Mouse (Mus musculus) heart, embryonic 13.5 days (tissue): ENCODE measurements around the gene Olfr801. TPM values are rescaled to one million over a fixed set of nuclear protein-coding genes. Genes with fewer than 3 reads are reported as not detected.

Experiments used
- ATAC-seq: fragments of 200-750 bp; cut with Nextera tagmentation; 2 replicates; pipeline ENCODE4 v1.8.0; 2017; ENCODE audit warnings: moderate TSS enrichment; ENCODE audit not compliant: insufficient number of reproducible peaks, low FRiP score, low TSS enrichment; ENCODE audit errors: extremely low read depth
- H3K27ac ChIP-seq: fragments of 300-500 bp; sonication (generic); replicated peaks from 2 replicates; pipeline ENCODE4 v1.5.1; 2015; ENCODE audit warnings: moderate library complexity, mild to moderate bottlenecking, inconsistent platforms
- H3K27me3 ChIP-seq: fragments of 300-500 bp; sonication (generic); replicated peaks from 2 replicates; pipeline ENCODE4 v1.6.1; 2015; ENCODE audit warnings: mild to moderate bottlenecking, inconsistent platforms
- H3K36me3 ChIP-seq: fragments of 300-500 bp; sonication (generic); 2 replicates; pipeline ENCODE4 v1.6.1; 2015; ENCODE audit warnings: mild to moderate bottlenecking, inconsistent platforms
- H3K4me1 ChIP-seq: fragments of 300-500 bp; sonication (generic); 2 replicates; pipeline ENCODE4 v1.6.1; 2015; ENCODE audit warnings: inconsistent platforms
- H3K4me2 ChIP-seq: fragments of 300-500 bp; sonication (generic); 2 replicates; pipeline ENCODE4 v1.6.1; 2015; ENCODE audit warnings: inconsistent platforms, mild to moderate bottlenecking, moderate library complexity
- H3K4me3 ChIP-seq: fragments of 300-500 bp; sonication (generic); 2 replicates; pipeline ENCODE4 v1.5.1; 2015; ENCODE audit warnings: moderate library complexity, mild to moderate bottlenecking, inconsistent platforms
- H3K9ac ChIP-seq: fragments of 300-500 bp; sonication (generic); 2 replicates; pipeline ENCODE4 v1.6.1; 2015; ENCODE audit warnings: inconsistent platforms, mild to moderate bottlenecking, moderate library complexity
- H3K9me3 ChIP-seq: fragments of 300-500 bp; sonication (generic); 2 replicates; pipeline ENCODE4 v1.6.1; 2016; ENCODE audit warnings: inconsistent platforms
- WGBS: fragments of 180-500 bp; shearing (Covaris S2); methylation state at CpG from one replicate; pipeline ENCODE4 v1.1.7; 2015; ENCODE audit warnings: mixed read lengths; 5-methylcytosine and 5-hydroxymethylcytosine counted together
- polyA plus RNA-seq: library from polyadenylated mRNA; unstranded; fragments of >200 nt; fragmentation: Nextera tagmentation; extraction: Ambion mirVana; gene quantifications from 2 replicates; pipeline ENCODE4 v1.2.1, GENCODE M21; 2015

The Olfr801 gene
- not detected in 2 replicates for polyA plus RNA-seq

GRCm38 (mm10) chr10:129673765-129674164 is at the start of gene Olfr801:
Gene Olfr801, minus strand, starts transcription at chr10:129673865.
- Histone ChIP-seq H3K4me2 (no peak within 1 kb of the TSS), H3K36me3 (no peaks in the 10 kb centered on the region), H3K4me1 (no peaks in the 10 kb centered on the region), H3K27me3 (no peaks in the 10 kb centered on the region), H3K27ac (no peak within 1 kb of the TSS), H3K4me3 (no peak within 1 kb of the TSS), H3K9ac (no peak within 1 kb of the TSS), H3K9me3 (no peaks in the 10 kb centered on the region)
- ATAC-seq = no peak
- 65% methylated on average over 1 of the region's 1 CpGs for WGBS

- no peak within 1 kb of the TSS for H3K4me3 ChIP-seq
- H3K9ac ChIP-seq = no peak within 1 kb of the TSS
- H3K27ac ChIP-seq = no peak within 1 kb of the TSS
- H3K4me1 ChIP-seq = no peaks in the 10 kb centered on the region
- H3K9me3 ChIP-seq = no peaks in the 10 kb centered on the region
- H3K36me3 ChIP-seq = no peaks in the 10 kb centered on the region
- ATAC-seq = no peak
- H3K27me3 ChIP-seq = no peaks in the 10 kb centered on the region
- H3K4me2 ChIP-seq = no peak within 1 kb of the TSS
Observed at GRCm38 (mm10) chr10:129702910-129703309, 29.2 kb upstream of the Olfr801 start, which contains the start of gene Olfr804. Gene Olfr804, plus strand, starts transcription at chr10:129703210.

GRCm38 (mm10) chr10:129694186-129694585 is 20.5 kb upstream of the Olfr801 start, which contains the start of gene Olfr803:
Gene Olfr803, minus strand, starts transcription at chr10:129694286.
- WGBS = 64% methylated on average over 2 of the region's 2 CpGs
- no peak for ATAC-seq
- Histone ChIP-seq H3K9ac (no peak within 1 kb of the TSS), H3K4me1 (no peaks in the 10 kb centered on the region), H3K27ac (no peak within 1 kb of the TSS), H3K4me2 (no peak within 1 kb of the TSS), H3K9me3 (no peaks in the 10 kb centered on the region), H3K27me3 (no peaks in the 10 kb centered on the region), H3K36me3 (no peaks in the 10 kb centered on the region), H3K4me3 (no peak within 1 kb of the TSS)

- Histone ChIP-seq H3K36me3 (no peaks in the 10 kb centered on the region), H3K4me2 (no peak within 1 kb of the TSS), H3K27me3 (no peaks in the 10 kb centered on the region), H3K9ac (no peak within 1 kb of the TSS), H3K27ac (no peak within 1 kb of the TSS), H3K4me3 (no peak within 1 kb of the TSS), H3K4me1 (no peaks in the 10 kb centered on the region), H3K9me3 (no peaks in the 10 kb centered on the region)
- ATAC-seq = no peak
- 56% methylated on average over 1 of the region's 1 CpGs for WGBS
Observed at GRCm38 (mm10) chr10:129688069-129688468, 14.4 kb upstream of the Olfr801 start, which contains the start of gene Olfr802. Gene Olfr802, minus strand, starts transcription at chr10:129688169.

GRCm38 (mm10) chr10:129657394-129657793 is 16.3 kb downstream of the Olfr801 start, which contains the start of gene Olfr800:
Gene Olfr800, plus strand, starts transcription at chr10:129657694.
- Histone ChIP-seq H3K9ac (no peak within 1 kb of the TSS), H3K36me3 (no peaks in the 10 kb centered on the region), H3K27ac (no peak within 1 kb of the TSS), H3K4me3 (no peak within 1 kb of the TSS), H3K9me3 (no peaks in the 10 kb centered on the region), H3K4me1 (no peaks in the 10 kb centered on the region), H3K27me3 (no peaks in the 10 kb centered on the region), H3K4me2 (no peak within 1 kb of the TSS)
- ATAC-seq = no peak

- Histone ChIP-seq H3K4me3 (no peak overlapping the region), H3K4me1 (no peaks in the 10 kb centered on the region), H3K36me3 (no peaks in the 10 kb centered on the region), H3K27ac (no peak overlapping the region), H3K9me3 (no peaks in the 10 kb centered on the region), H3K9ac (no peak overlapping the region), H3K27me3 (no peaks in the 10 kb centered on the region), H3K4me2 (no peak overlapping the region)
- 54% methylated on average over 1 of the region's 1 CpGs for WGBS
- ATAC-seq = no peak
Observed at GRCm38 (mm10) chr10:129651763-129652162, 21.9 kb downstream of the Olfr801 start.

GRCm38 (mm10) chr10:129637184-129637583 is 36.5 kb downstream of the Olfr801 start, which contains the start of gene Olfr799:
Gene Olfr799, plus strand, starts transcription at chr10:129637484.
- Histone ChIP-seq H3K4me2 (no peak within 1 kb of the TSS), H3K4me1 (no peaks in the 10 kb centered on the region), H3K36me3 (no peaks in the 10 kb centered on the region), H3K9ac (no peak within 1 kb of the TSS), H3K4me3 (no peak within 1 kb of the TSS), H3K9me3 (no peaks in the 10 kb centered on the region; the same call in 1 of the 2 replicates), H3K27me3 (no peaks in the 10 kb centered on the region), H3K27ac (no peak within 1 kb of the TSS)
- no peak for ATAC-seq
- WGBS = 22% methylated on average over 1 of the region's 1 CpGs

GRCm38 (mm10) chr10:129627834-129628233 is 45.8 kb downstream of the Olfr801 start, which contains the start of gene Olfr798:
Gene Olfr798, minus strand, starts transcription at chr10:129627934.
- Histone ChIP-seq H3K9me3 (no peaks in the 10 kb centered on the region), H3K27ac (no peak within 1 kb of the TSS), H3K36me3 (no peaks in the 10 kb centered on the region), H3K4me1 (no peaks in the 10 kb centered on the region), H3K9ac (no peak within 1 kb of the TSS), H3K4me3 (no peak within 1 kb of the TSS), H3K4me2 (no peak within 1 kb of the TSS), H3K27me3 (no peaks in the 10 kb centered on the region)
- no peak for ATAC-seq
- 57% methylated on average over 1 of the region's 1 CpGs for WGBS

- Histone ChIP-seq H3K27me3 (no peaks in the 10 kb centered on the region), H3K36me3 (no peaks in the 10 kb centered on the region)
- ATAC-seq = no peak
Observed at GRCm38 (mm10) chr10:129623251-129623650, 50.4 kb downstream of the Olfr801 start.

GRCm38 (mm10) chr10:129621724-129622123 is 51.9 kb downstream of the Olfr801 start:
- Histone ChIP-seq H3K4me3 (no peak overlapping the region), H3K9me3 (no peaks in the 10 kb centered on the region), H3K27ac (no peak overlapping the region), H3K36me3 (no peaks in the 10 kb centered on the region), H3K27me3 (no peaks in the 10 kb centered on the region), H3K9ac (no peak overlapping the region), H3K4me1 (no peaks in the 10 kb centered on the region), H3K4me2 (no peak overlapping the region)
- 8% methylated on average over 1 of the region's 1 CpGs for WGBS
- no peak for ATAC-seq

More at GRCm38 (mm10) chr10:129623251-129623650, 50.4 kb downstream of the Olfr801 start:
- no peaks in the 10 kb centered on the region for H3K9me3 ChIP-seq
- H3K4me1 ChIP-seq = no peaks in the 10 kb centered on the region
- H3K9ac ChIP-seq = no peak overlapping the region
- no peak overlapping the region for H3K4me2 ChIP-seq
- no peak overlapping the region for H3K27ac ChIP-seq
- H3K4me3 ChIP-seq = no peak overlapping the region
